Mouse (Mus musculus) kidney, embryonic 15.5 days (tissue): ENCODE measurements at regions not wholly inside any gene's neighbourhood (a gene's known extent, or its start where the extent isn't known, plus 50 kb on each side); places are given as distances from the start of the nearest gene placed in this dataset.

Experiments used
- ATAC-seq: fragments of 200-750 bp; cut with Nextera tagmentation; replicated peaks from 2 replicates; pipeline ENCODE4 v1.8.0; 2017; ENCODE audit warnings: moderate TSS enrichment; ENCODE audit not compliant: low FRiP score
- H3K27ac ChIP-seq: fragments of 300-500 bp; sonication (generic); 2 replicates; pipeline ENCODE4 v1.5.1; 2015; ENCODE audit warnings: mild to moderate bottlenecking, inconsistent platforms
- H3K27me3 ChIP-seq: fragments of 300-500 bp; sonication (generic); 2 replicates; pipeline ENCODE4 v1.6.1; 2015; ENCODE audit warnings: inconsistent platforms
- H3K36me3 ChIP-seq: fragments of 300-500 bp; sonication (generic); 2 replicates; pipeline ENCODE4 v1.6.1; 2015; ENCODE audit warnings: inconsistent platforms
- H3K4me1 ChIP-seq: fragments of 300-500 bp; sonication (generic); 2 replicates; pipeline ENCODE4 v1.6.1; 2015; ENCODE audit warnings: inconsistent platforms
- H3K4me2 ChIP-seq: fragments of 300-500 bp; sonication (generic); 2 replicates; pipeline ENCODE4 v1.6.1; 2015; ENCODE audit warnings: moderate library complexity, mild to moderate bottlenecking, inconsistent platforms
- H3K4me3 ChIP-seq: fragments of 300-500 bp; sonication (generic); replicated peaks from 2 replicates; pipeline ENCODE4 v1.5.1; 2015; ENCODE audit warnings: mild to moderate bottlenecking, inconsistent platforms
- H3K9ac ChIP-seq: fragments of 300-500 bp; sonication (generic); 2 replicates; pipeline ENCODE4 v1.6.1; 2015; ENCODE audit warnings: mild to moderate bottlenecking, inconsistent platforms
- H3K9me3 ChIP-seq: fragments of 300-500 bp; sonication (generic); replicated peaks from 2 replicates; pipeline ENCODE4 v1.6.1; 2016; ENCODE audit warnings: inconsistent platforms
- WGBS: fragments of 180-500 bp; shearing (Covaris S2); methylation state at CpG from one replicate; pipeline ENCODE4 v1.1.7; 2015; ENCODE audit warnings: mixed read lengths; 5-methylcytosine and 5-hydroxymethylcytosine counted together

GRCm38 (mm10) chr7:51756218-51756617 lies 105.6 kb upstream of the Gas2 start:
- ATAC-seq: no peak
- H3K27me3 ChIP-seq: peaks cover 62% of the 10 kb centered on the region
- H3K9me3 ChIP-seq: no peaks in the 10 kb centered on the region
- H3K27ac ChIP-seq: no peak overlapping the region
- H3K36me3 ChIP-seq: no peaks in the 10 kb centered on the region
- no peak overlapping the region for H3K4me2 ChIP-seq
- H3K4me3 ChIP-seq: no peak overlapping the region
- H3K4me1 ChIP-seq: 0 out of 2 replicates have a peak, but pooled peaks cover 4% of the 10 kb centered on the region
- no peak overlapping the region for H3K9ac ChIP-seq
- WGBS: 43% methylated on average over 3 of the region's 3 CpGs

GRCm38 (mm10) chr7:51759536-51760153 lies 102.2 kb upstream of the Gas2 start:
- no peaks in the 10 kb centered on the region for H3K4me1 ChIP-seq
- 64% methylated on average over 3 of the region's 3 CpGs for WGBS
- no peak overlapping the region for H3K4me3 ChIP-seq
- H3K36me3 ChIP-seq: no peaks in the 10 kb centered on the region
- no peak for ATAC-seq
- H3K9ac ChIP-seq: no peak overlapping the region
- H3K4me2 ChIP-seq: no peak overlapping the region
- H3K9me3 ChIP-seq: no peaks in the 10 kb centered on the region; the same call in 1 of the 2 replicates
- no peak overlapping the region for H3K27ac ChIP-seq
- peaks cover 81% of the 10 kb centered on the region for H3K27me3 ChIP-seq

GRCm38 (mm10) chr7:51767066-51767465 lies 94.7 kb upstream of the Gas2 start:
- H3K4me3 ChIP-seq: no peak overlapping the region
- peaks cover 28% of the 10 kb centered on the region for H3K27me3 ChIP-seq
- no peaks in the 10 kb centered on the region; the same call in 1 of the 2 replicates for H3K9me3 ChIP-seq
- H3K9ac ChIP-seq: no peak overlapping the region
- H3K4me1 ChIP-seq: no peaks in the 10 kb centered on the region
- no peak overlapping the region for H3K4me2 ChIP-seq
- ATAC-seq: no peak
- H3K36me3 ChIP-seq: no peaks in the 10 kb centered on the region
- H3K27ac ChIP-seq: no peak overlapping the region

GRCm38 (mm10) chr7:51771895-51772871 lies 89.6 kb upstream of the Gas2 start:
- H3K9ac ChIP-seq: no peak overlapping the region
- H3K9me3 ChIP-seq: no peaks in the 10 kb centered on the region
- H3K4me3 ChIP-seq: no peak overlapping the region
- WGBS: 49% methylated on average over 8 of the region's 8 CpGs
- ATAC-seq: no peak
- peaks cover 10% of the 10 kb centered on the region; the same call in 1 of the 2 replicates for H3K27me3 ChIP-seq
- 0 out of 2 replicates have a peak overlapping the region, but pooled peaks have one; percentile 18 for H3K27ac ChIP-seq
- no peak overlapping the region for H3K4me2 ChIP-seq
- H3K36me3 ChIP-seq: no peaks in the 10 kb centered on the region
- no peaks in the 10 kb centered on the region for H3K4me1 ChIP-seq

GRCm38 (mm10) chr7:51775968-51776367 lies 85.8 kb upstream of the Gas2 start:
- Histone ChIP-seq H3K9ac (no peak overlapping the region), H3K36me3 (no peaks in the 10 kb centered on the region), H3K4me1 (no peaks in the 10 kb centered on the region), H3K9me3 (no peaks in the 10 kb centered on the region), H3K4me3 (no peak overlapping the region), H3K27me3 (peaks cover 10% of the 10 kb centered on the region; the same call in 1 of the 2 replicates), H3K4me2 (no peak overlapping the region), H3K27ac (no peak overlapping the region)
- ATAC-seq: no peak
- WGBS: 62% methylated on average over 1 of the region's 1 CpGs

GRCm38 (mm10) chr7:51783070-51783776 lies 78.6 kb upstream of the Gas2 start:
- no peak for ATAC-seq

GRCm38 (mm10) chr7:51783923-51784686 lies 77.7 kb upstream of the Gas2 start:
- 67% methylated on average over 14 of the region's 14 CpGs for WGBS
- Histone ChIP-seq H3K36me3 (no peaks in the 10 kb centered on the region), H3K27ac (no peak overlapping the region), H3K4me2 (no peak overlapping the region), H3K9me3 (no peaks in the 10 kb centered on the region), H3K9ac (no peak overlapping the region), H3K4me3 (no peak overlapping the region), H3K27me3 (no peaks in the 10 kb centered on the region; the same call in 1 of the 2 replicates), H3K4me1 (no peaks in the 10 kb centered on the region)
- ATAC-seq: no peak

More at GRCm38 (mm10) chr7:51783070-51783776, 78.6 kb upstream of the Gas2 start:
- WGBS: 59% methylated on average over 4 of the region's 4 CpGs
- Histone ChIP-seq H3K36me3 (no peaks in the 10 kb centered on the region), H3K9ac (no peak overlapping the region), H3K27ac (no peak overlapping the region), H3K27me3 (no peaks in the 10 kb centered on the region), H3K9me3 (no peaks in the 10 kb centered on the region), H3K4me2 (no peak overlapping the region), H3K4me1 (no peaks in the 10 kb centered on the region), H3K4me3 (no peak overlapping the region)

GRCm38 (mm10) chr7:51790690-51791560 lies 70.9 kb upstream of the Gas2 start:
- Histone ChIP-seq H3K36me3 (no peaks in the 10 kb centered on the region), H3K27ac (no peak overlapping the region), H3K27me3 (no peaks in the 10 kb centered on the region; the same call in 1 of the 2 replicates), H3K9me3 (no peaks in the 10 kb centered on the region), H3K4me1 (no peaks in the 10 kb centered on the region), H3K9ac (no peak overlapping the region), H3K4me3 (no peak overlapping the region), H3K4me2 (no peak overlapping the region)
- ATAC-seq: no peak
- 49% methylated on average over 17 of the region's 17 CpGs for WGBS

- Histone ChIP-seq H3K27ac (no peak overlapping the region), H3K4me3 (no peak overlapping the region), H3K36me3 (no peaks in the 10 kb centered on the region), H3K27me3 (no peaks in the 10 kb centered on the region; the same call in 1 of the 2 replicates), H3K9me3 (no peaks in the 10 kb centered on the region), H3K9ac (no peak overlapping the region), H3K4me1 (no peaks in the 10 kb centered on the region), H3K4me2 (no peak overlapping the region)
- no peak for ATAC-seq
- WGBS: 81% methylated on average over 3 of the region's 3 CpGs
These were observed 70.3 kb upstream of the Gas2 start for GRCm38 (mm10) chr7:51791561-51791863.
